Mouse (Mus musculus): ENCODE measurements around the gene Olfr168.
"Not testable (repeated sequence)": the region's sequence is repeated elsewhere in the genome, so short reads cannot be mapped to it uniquely, and the experiment has no call there.

Gene Olfr168

DNA sequence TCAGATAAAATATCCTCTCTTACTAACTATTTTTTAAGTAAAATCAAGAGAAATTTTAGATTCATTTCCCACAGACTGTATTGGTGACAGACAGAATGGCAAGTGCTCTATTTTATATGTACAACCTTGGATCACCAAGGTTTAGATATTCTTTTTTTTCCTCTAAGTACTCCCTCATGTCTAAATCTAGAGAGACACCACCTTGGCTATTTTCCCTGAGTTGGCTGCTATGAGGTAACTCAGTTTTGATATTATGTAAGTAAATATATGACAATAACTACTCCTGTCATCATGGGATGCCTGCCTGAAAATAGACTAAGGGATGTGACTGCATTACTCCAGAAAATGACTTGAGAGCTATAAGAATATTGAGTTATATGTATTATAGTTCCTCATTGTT, at the start of gene Olfr168:
Gene Olfr168 (minus strand): TSS at position 101 of the 400 bp plus-strand sequence.
- DNase-seq = no peak

DNA sequence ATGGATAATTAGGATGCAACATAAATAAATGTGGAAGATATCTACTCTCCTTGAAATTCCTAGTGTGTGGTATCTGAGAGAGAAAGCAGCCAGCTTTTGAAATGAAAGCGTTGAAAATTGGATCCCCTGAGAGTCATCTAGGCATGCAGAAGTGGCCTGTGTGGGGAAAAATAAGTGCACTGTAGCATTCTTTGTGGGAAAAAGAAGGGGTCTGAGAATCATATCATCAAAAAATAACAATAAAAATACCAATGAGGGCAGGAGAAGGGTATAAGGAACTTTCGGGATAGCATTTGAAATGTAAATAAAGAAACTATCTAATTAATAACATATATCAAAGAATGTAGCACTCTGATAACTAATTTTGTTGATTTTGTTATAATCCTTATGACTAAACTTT, 36.4 kb upstream of the Olfr168 start, which contains the start of gene Olfr169:
Gene Olfr169 (minus strand): TSS at position 101 of the 400 bp plus-strand sequence.
- DNase-seq = not testable (repeated sequence)

DNA sequence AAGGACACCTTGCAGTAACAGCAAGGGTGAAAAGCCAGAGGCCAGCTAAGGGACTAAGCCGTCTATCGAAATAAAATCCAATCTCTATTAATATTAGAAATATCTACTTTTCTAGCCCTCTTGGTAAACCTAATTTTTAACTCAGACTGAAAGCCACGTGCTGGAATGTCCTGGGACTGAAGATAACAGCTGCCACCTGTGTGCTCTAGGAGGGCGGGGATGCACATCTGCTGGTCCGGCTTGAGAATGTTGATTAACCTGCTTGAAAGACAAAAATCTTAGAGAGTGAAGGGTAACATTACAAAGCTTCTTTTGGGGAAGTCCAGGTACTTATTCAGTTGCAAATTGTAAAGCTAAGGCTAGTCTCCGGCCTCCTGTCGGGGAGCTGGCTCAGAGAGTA, 18.1 kb upstream of the Olfr168 start:
- DNase-seq = not testable (repeated sequence)

DNA sequence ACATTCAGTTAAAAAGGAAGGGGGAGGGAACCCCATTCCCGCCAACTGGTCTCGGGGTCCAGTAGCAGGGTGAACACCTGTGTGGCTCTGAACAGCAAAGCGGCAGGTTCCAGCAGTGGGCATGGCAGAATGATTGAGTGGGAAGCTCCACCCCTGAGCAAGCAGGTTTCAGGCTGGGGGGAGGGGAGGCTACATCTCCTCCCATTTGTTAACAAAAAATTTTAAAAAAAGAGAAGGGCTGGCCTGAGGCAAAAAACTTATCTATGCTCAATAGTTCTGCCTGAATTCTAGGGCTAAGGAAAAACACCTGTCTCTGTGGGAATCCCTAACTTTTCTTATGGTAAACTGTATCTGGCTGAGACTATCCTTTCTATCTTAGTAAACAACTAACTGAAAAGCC, 16.9 kb upstream of the Olfr168 start:
- DNase-seq = not testable (repeated sequence)

DNA sequence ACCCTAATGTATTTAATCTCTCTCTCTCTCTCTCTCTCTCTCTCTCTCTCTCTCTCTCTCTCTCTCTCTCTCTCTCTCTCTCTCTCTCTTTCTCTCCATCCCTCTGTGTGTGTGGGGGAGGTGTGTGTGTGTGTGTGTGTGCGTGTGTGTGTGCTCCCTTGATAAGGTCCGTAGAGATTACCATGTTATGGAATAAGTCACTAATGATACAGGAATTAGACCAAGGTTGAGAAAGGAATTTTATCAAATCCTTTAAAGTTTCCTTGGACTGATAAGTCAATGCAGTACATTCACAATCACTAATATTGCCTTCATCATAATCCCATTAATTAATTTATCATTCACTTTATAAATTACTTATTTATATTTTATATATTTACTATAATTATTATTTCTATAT, 13.2 kb downstream of the Olfr168 start, which contains the start of gene Olfr167:
Gene Olfr167 (minus strand): TSS at position 101 of the 400 bp plus-strand sequence.
- DNase-seq = no peak

DNA sequence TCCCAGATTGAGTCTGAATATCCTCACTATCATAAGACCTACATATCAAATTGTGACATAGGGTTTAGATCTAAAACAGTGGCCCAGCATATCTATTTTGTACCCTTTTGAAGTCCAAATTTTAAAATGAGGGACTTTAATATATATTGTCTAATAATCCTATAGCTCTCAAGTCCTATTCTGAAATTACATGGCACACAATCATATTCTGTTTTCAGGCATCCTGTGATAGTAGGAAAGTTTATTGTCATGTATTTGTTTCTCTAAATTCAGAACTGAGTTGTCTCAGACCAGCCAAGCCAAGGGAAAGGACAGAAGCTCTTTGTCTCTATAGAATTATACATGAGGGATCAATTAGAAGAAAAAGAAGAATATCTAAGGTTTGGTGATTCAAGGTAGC, 52.0 kb downstream of the Olfr168 start, which contains the start of gene Olfr166:
Gene Olfr166 (plus strand): TSS at position 301 of the 400 bp plus-strand sequence.
- DNase-seq = no peak

Measured in heart, adult 11 months (tissue).